Mouse (Mus musculus) mature B cell (primary cell): ENCODE results near the gene Nuak1.
"Not testable (repeated sequence)": the region's sequence is repeated elsewhere in the genome, so short reads cannot be mapped to it uniquely, and the experiment has no call there.

Source experiments
- in situ Hi-C: fragments of 300-500 bp; cut with MboI; formaldehyde crosslinking; loops from 2 replicates; pipeline ENCODE4 v1.14.3; 2019

The Nuak1 gene

GRCm38 (mm10) chr10:84440541-84441433, at the start of gene Nuak1:
Gene Nuak1, minus strand, starts transcription at chr10:84440597.
- in situ Hi-C loops, result loop anchor here (10.0 kb wide), 1 partner anchor 626 kb away; no protein-coding TSS in a partner anchor

- in situ Hi-C loops, result no loop called here
These were observed 49.7 kb upstream of the Nuak1 start for GRCm38 (mm10) chr10:84490115-84490514.

GRCm38 (mm10) chr10:84488315-84488714, 47.9 kb upstream of the Nuak1 start:
- in situ Hi-C loops, result no loop called here

- in situ Hi-C loops, result no loop called here
These were observed 44.3 kb upstream of the Nuak1 start for GRCm38 (mm10) chr10:84484661-84485060.

- in situ Hi-C loops, result no loop called here
These were observed 43.2 kb upstream of the Nuak1 start for GRCm38 (mm10) chr10:84483553-84483952.

GRCm38 (mm10) chr10:84483069-84483468, 42.7 kb upstream of the Nuak1 start:
- in situ Hi-C loops, result no loop called here

- in situ Hi-C loops, result not testable (repeated sequence)
These were observed 42.0 kb upstream of the Nuak1 start for GRCm38 (mm10) chr10:84482418-84482817.

GRCm38 (mm10) chr10:84481327-84481671, 40.9 kb upstream of the Nuak1 start:
- in situ Hi-C loops, result no loop called here

- in situ Hi-C loops, result no loop called here
These were observed 40.4 kb upstream of the Nuak1 start for GRCm38 (mm10) chr10:84480667-84481326.

- in situ Hi-C loops, result no loop called here
These were observed 39.7 kb upstream of the Nuak1 start for GRCm38 (mm10) chr10:84480146-84480545.

GRCm38 (mm10) chr10:84477613-84478076, 37.2 kb upstream of the Nuak1 start:
- in situ Hi-C loops, result no loop called here

GRCm38 (mm10) chr10:84477045-84477612, 36.7 kb upstream of the Nuak1 start:
- in situ Hi-C loops, result no loop called here

GRCm38 (mm10) chr10:84467555-84468164, 27.3 kb upstream of the Nuak1 start:
- in situ Hi-C loops, result no loop called here

GRCm38 (mm10) chr10:84465511-84465910, 25.1 kb upstream of the Nuak1 start:
- in situ Hi-C loops, result no loop called here

- in situ Hi-C loops, result no loop called here
These were observed 20.2 kb upstream of the Nuak1 start for GRCm38 (mm10) chr10:84460420-84461101.

- in situ Hi-C loops, result no loop called here
These were observed 17.7 kb upstream of the Nuak1 start for GRCm38 (mm10) chr10:84458094-84458493.

- in situ Hi-C loops, result no loop called here
These were observed 17.1 kb upstream of the Nuak1 start for GRCm38 (mm10) chr10:84457539-84457938.

GRCm38 (mm10) chr10:84456632-84457320, 16.4 kb upstream of the Nuak1 start:
- in situ Hi-C loops, result no loop called here

GRCm38 (mm10) chr10:84451883-84452282, 11.5 kb upstream of the Nuak1 start:
- in situ Hi-C loops, result no loop called here

- in situ Hi-C loops, result no loop called here
These were observed 10.3 kb upstream of the Nuak1 start for GRCm38 (mm10) chr10:84450654-84451053.

- in situ Hi-C loops, result loop anchor here (10.0 kb wide), 1 partner anchor 635 kb away; no protein-coding TSS in a partner anchor
These were observed 9.3 kb upstream of the Nuak1 start for GRCm38 (mm10) chr10:84449733-84450132.
